Mouse (Mus musculus) thymus, adult 2 months (tissue): Measurements from ENCODE around the gene Ttc39b. TPM values are rescaled to one million over a fixed set of nuclear protein-coding genes. Genes with fewer than 3 reads are reported as not detected.

ENCODE experiments used
- DNase-seq: peaks from one replicate; pipeline ENCODE4 v3.0.0; 2021
- H3K27ac ChIP-seq: fragments of 200-500 bp; 2 replicates; pipeline ENCODE4 v1.5.1; 2012; ENCODE audit warnings: low read length, control low read depth; ENCODE audit not compliant: control insufficient read depth, insufficient read depth
- H3K27me3 ChIP-seq: fragments of 200-500 bp; 2 replicates; pipeline ENCODE4 v1.6.1; 2012; ENCODE audit warnings: mild to moderate bottlenecking, low read length, moderate library complexity, mixed read lengths; ENCODE audit not compliant: control insufficient read depth, insufficient read depth
- H3K36me3 ChIP-seq: fragments of 200-500 bp; 2 replicates; pipeline ENCODE4 v1.6.1; 2012; ENCODE audit warnings: mild to moderate bottlenecking, low read length, moderate library complexity; ENCODE audit not compliant: control insufficient read depth, insufficient read depth
- H3K4me1 ChIP-seq: fragments of 200-500 bp; replicated peaks from 2 replicates; pipeline ENCODE4 v1.6.1; 2012; ENCODE audit warnings: low read length; ENCODE audit not compliant: control insufficient read depth, insufficient read depth
- H3K4me3 ChIP-seq: fragments of 200-500 bp; 2 replicates; pipeline ENCODE4 v1.5.1; 2012; ENCODE audit warnings: mild to moderate bottlenecking, low read length, control low read depth, moderate library complexity; ENCODE audit not compliant: control insufficient read depth, insufficient read depth
- CTCF ChIP-seq: fragments of 200-500 bp; IDR thresholded peaks from 2 replicates; pipeline ENCODE4 v1.5.1; 2012; ENCODE audit warnings: mild to moderate bottlenecking, control low read depth, low read length, moderate library complexity, borderline replicate concordance; ENCODE audit not compliant: control insufficient read depth, poor library complexity, insufficient read depth; ENCODE audit errors: extremely low read depth
- POLR2A ChIP-seq: fragments of 200-500 bp; IDR thresholded peaks from 2 replicates; pipeline ENCODE4 v1.6.1; 2012; ENCODE audit warnings: mild to moderate bottlenecking, low read length, control low read depth, moderate library complexity; ENCODE audit not compliant: control insufficient read depth, poor library complexity, insufficient read depth; ENCODE audit errors: extremely low read depth
- WGBS: fragments of 180-500 bp; shearing (Covaris S2); methylation state at CpG from one replicate; pipeline ENCODE4 v1.1.7; 2018; 5-methylcytosine and 5-hydroxymethylcytosine counted together
- polyA plus RNA-seq: library from polyadenylated mRNA; depleted of rRNA; stranded (reverse); fragments of >200 nt; gene quantifications from 2 replicates; pipeline ENCODE4 v1.2.3, GENCODE M21; 2012

The Ttc39b gene
- polyA plus RNA-seq, 1 experiment, result 2.5 TPM

DNA sequence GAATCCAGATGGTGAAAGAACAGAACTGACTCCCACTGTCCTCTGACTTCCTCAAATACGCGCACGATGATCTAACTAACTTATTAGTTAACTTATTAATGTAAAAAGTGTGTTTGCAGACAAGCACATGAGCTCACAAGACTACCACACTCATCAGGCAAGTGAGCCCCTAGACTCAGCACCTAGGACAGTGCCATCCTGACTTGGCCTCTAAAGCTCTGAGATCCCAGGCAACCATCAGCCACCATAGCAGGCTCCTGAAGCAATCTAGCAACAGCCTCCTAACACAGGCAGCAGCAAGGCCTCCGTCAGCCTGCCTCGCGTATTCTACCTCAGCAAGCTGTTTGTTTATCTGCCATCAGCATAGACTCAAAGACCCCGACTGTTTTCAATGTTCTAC is 17.2 kb downstream of the Ttc39b start:
- Histone ChIP-seq H3K4me1 (no peaks in the 10 kb centered on the region), H3K27ac (no peak overlapping the region), H3K27me3 (no peaks in the 10 kb centered on the region), H3K4me3 (no peak overlapping the region), H3K36me3 (no peaks in the 10 kb centered on the region)
- DNase-seq, result no peak
- WGBS, result 89% methylated on average over 7 of the region's 7 CpGs
- no peak for TF ChIP-seq POLR2A
- no peak for TF ChIP-seq CTCF

DNA sequence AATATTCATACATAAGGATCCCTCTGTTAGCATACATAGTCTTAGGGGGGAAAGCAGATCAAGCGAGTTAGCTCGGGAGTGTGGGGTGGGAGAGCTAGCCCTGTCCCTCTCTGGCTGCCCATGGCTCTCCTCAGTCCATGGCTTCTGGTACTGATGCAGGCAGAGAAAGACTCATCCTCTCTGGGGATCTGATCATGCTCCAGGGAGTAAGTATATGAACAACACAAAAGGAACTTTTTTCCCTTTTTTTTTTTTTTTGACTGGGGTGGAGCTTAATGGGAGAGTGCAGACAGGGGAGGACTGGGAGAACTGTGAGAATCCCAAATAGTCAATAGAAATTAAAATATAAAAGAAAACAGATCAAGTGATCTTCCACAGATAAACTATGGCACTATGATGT is 19.0 kb downstream of the Ttc39b start:
- Histone ChIP-seq H3K36me3 (no peaks in the 10 kb centered on the region), H3K4me3 (no peak overlapping the region), H3K27ac (no peak overlapping the region), H3K4me1 (no peaks in the 10 kb centered on the region), H3K27me3 (no peaks in the 10 kb centered on the region)
- no peak for DNase-seq
- TF ChIP-seq POLR2A (no peak), CTCF (no peak)
- WGBS, result 95% methylated on average over 2 of the region's 2 CpGs

DNA sequence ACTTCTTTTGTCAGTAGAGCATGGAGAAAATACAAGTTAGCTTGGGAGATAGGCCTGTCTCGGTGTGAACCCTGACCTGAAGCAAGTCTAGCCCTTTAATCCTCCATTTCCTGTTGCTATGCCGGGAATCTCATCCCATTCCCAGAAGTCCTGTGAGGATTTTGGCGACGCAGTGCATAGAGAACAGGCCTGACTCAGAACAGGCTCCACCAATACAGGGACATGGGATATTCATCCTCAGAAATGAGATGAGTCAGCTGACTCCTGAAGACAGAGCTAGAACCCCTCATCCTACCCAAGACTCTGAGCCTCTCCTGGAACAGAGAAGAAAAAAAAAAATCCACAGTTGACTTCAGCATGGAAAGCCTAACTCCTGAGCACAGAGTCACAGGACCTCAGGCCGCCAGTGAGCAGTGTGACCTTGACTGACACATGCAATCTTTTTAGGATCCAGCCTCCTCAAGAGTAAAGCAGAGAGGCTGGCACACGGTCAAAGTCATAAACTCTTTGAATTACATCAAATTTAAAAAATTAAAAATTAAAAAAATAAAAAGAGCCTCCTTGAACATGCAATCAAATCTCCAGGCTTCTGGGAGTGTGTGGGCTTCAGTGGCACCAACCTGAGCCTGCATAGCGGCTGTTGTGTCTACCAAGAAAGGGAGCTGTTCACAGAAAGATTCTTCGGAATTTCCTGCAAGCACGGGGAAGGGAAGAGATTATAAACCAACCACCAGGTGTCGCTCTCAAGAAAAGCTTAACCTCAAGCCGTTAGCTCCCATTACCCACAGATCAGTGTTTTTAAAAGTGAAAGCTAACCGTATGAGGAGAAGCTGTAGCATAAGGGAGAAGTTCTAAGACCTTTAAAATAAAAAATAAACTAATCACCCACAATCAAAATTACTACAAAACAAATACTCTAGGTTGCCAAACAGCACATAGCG is 20.9 kb downstream of the Ttc39b start:
- no peak overlapping the region for H3K4me3 ChIP-seq
- H3K36me3 ChIP-seq, result no peaks in the 10 kb centered on the region
- H3K27me3 ChIP-seq, result no peaks in the 10 kb centered on the region
- TF ChIP-seq POLR2A, result no peak
- no peaks in the 10 kb centered on the region for H3K4me1 ChIP-seq
- H3K27ac ChIP-seq, result no peak overlapping the region
- DNase-seq, result peak; percentile 73
- WGBS, result 45% methylated on average over 13 of the region's 13 CpGs

DNA sequence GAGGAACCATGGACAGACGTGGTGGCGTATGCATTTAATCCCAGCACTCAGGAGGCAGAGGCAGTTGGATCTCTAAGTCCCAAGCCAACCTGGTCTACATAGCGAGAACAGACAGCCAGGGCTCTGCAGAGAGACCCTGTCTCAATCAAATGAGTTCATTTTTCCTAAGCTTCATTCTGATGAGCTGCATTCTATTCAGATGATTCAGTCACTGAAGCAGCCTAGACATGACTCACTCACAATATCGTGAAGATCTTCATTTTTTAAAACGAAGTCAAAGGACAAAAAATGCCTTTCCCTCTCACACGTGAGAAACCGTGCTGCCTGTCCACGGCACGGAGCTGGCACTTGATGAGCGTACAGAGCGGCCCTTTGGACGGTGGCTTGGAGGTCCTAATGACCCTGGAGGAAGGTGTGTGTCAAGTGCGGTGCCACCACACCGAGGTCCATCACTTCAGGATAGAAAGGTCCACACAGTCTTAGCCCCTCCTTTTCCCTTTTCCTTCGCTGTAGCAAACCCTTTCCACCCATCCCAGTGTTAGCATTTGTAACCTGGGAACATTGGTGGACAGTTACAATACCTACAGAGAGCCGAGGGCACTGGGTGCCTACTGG is 21.8 kb downstream of the Ttc39b start:
- 95% methylated on average over 16 of the region's 16 CpGs for WGBS
- no peak for TF ChIP-seq POLR2A
- no peak for TF ChIP-seq CTCF

DNA sequence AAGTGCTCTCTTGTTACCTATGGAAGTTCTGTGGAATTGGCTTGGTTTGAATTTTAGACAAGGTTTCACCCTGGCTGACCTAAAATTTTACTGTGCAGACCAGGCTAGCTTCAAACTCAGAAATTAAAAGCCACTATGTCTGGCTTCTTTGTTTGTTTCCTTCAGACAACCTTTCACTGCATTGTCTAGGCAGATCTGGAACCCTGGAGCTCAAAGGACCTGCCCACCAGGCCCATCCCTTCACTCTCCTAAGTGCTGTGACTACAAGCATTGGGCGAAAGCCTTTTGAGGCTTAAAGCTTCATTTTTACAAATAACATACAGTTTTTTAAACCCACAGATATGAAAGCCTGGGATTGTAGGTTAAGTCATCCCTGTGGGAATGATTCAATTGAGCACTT is 22.3 kb downstream of the Ttc39b start:
- 98% methylated on average over 1 of the region's 1 CpGs for WGBS
- no peak overlapping the region for H3K27ac ChIP-seq
- TF ChIP-seq CTCF, result no peak
- no peak for TF ChIP-seq POLR2A
- no peak for DNase-seq
- no peaks in the 10 kb centered on the region for H3K27me3 ChIP-seq
- H3K4me1 ChIP-seq, result no peaks in the 10 kb centered on the region
- H3K4me3 ChIP-seq, result no peak overlapping the region
- H3K36me3 ChIP-seq, result no peaks in the 10 kb centered on the region

More for the DNA sequence above, 21.8 kb downstream of the Ttc39b start:
- Histone ChIP-seq H3K27ac (no peak overlapping the region), H3K27me3 (no peaks in the 10 kb centered on the region), H3K4me1 (no peaks in the 10 kb centered on the region), H3K4me3 (no peak overlapping the region), H3K36me3 (no peaks in the 10 kb centered on the region)
- no peak for DNase-seq

GRCm38 (mm10) chr4:83284768-83285350 is 39.2 kb downstream of the Ttc39b start:
- no peaks in the 10 kb centered on the region; the same call in 1 of the 2 replicates for H3K4me1 ChIP-seq
- no peaks in the 10 kb centered on the region for H3K36me3 ChIP-seq
- no peak for DNase-seq
- no peak for TF ChIP-seq CTCF
- TF ChIP-seq POLR2A, result no peak
- 0 out of 2 replicates have a peak, but pooled peaks cover 5% of the 10 kb centered on the region for H3K27me3 ChIP-seq
- no peak overlapping the region for H3K27ac ChIP-seq
- WGBS, result 8% methylated on average over 12 of the region's 12 CpGs
- no peak overlapping the region for H3K4me3 ChIP-seq
